Mouse (Mus musculus) cerebellum, postnatal 14 days (tissue): ENCODE results near the gene Mrpl1.

Experiments used
- DNase-seq, 2 experiments: peaks; one replicate each; pipeline ENCODE4 v3.0.0; 2021; ENCODE audit warnings: mixed read lengths in 2 of 2

Gene Mrpl1

GRCm38 (mm10) chr5:96207531-96207930, 1.8 kb upstream of the Mrpl1 start:
- DNase-seq: no peak

- no peak for DNase-seq
Observed at GRCm38 (mm10) chr5:96208543-96208942, 750 bp upstream of the Mrpl1 start.

- DNase-seq: peak; percentile 95 to 96
Observed at GRCm38 (mm10) chr5:96209916-96210583, 757 bp downstream of the Mrpl1 start.

GRCm38 (mm10) chr5:96218648-96219047, 9.4 kb downstream of the Mrpl1 start:
- DNase-seq: no peak

GRCm38 (mm10) chr5:96219512-96219911, 10.2 kb downstream of the Mrpl1 start:
- no peak for DNase-seq

- peak in 1 of 2 experiments; percentile 7 for DNase-seq
Observed at GRCm38 (mm10) chr5:96221298-96221697, 12.0 kb downstream of the Mrpl1 start.

- DNase-seq: peak; percentile 66 to 68
Observed at GRCm38 (mm10) chr5:96221812-96222585, 12.7 kb downstream of the Mrpl1 start.

- no peak for DNase-seq
Observed at GRCm38 (mm10) chr5:96222964-96223363, 13.7 kb downstream of the Mrpl1 start.

- DNase-seq: no peak
Observed at GRCm38 (mm10) chr5:96226490-96226889, 17.2 kb downstream of the Mrpl1 start.

- DNase-seq: no peak
Observed at GRCm38 (mm10) chr5:96228967-96229366, 19.7 kb downstream of the Mrpl1 start.

- no peak for DNase-seq
Observed at GRCm38 (mm10) chr5:96238797-96239196, 29.5 kb downstream of the Mrpl1 start.

GRCm38 (mm10) chr5:96240856-96241255, 31.6 kb downstream of the Mrpl1 start:
- no peak for DNase-seq

GRCm38 (mm10) chr5:96244511-96244910, 35.2 kb downstream of the Mrpl1 start:
- no peak for DNase-seq

- DNase-seq: no peak
Observed at GRCm38 (mm10) chr5:96253995-96254394, 44.7 kb downstream of the Mrpl1 start.

- peak in 1 of 2 experiments; percentile 6 for DNase-seq
Observed at GRCm38 (mm10) chr5:96255166-96255565, 45.9 kb downstream of the Mrpl1 start.

- no peak for DNase-seq
Observed at GRCm38 (mm10) chr5:96258210-96258609, 48.9 kb downstream of the Mrpl1 start.

- peak; percentile 79 to 88 for DNase-seq
Observed at GRCm38 (mm10) chr5:96267017-96267702, 57.9 kb downstream of the Mrpl1 start.

GRCm38 (mm10) chr5:96271070-96271469, 61.8 kb downstream of the Mrpl1 start:
- DNase-seq: no peak

- DNase-seq: peak in 1 of 2 experiments; percentile 13
Observed at GRCm38 (mm10) chr5:96305786-96306185, 96.5 kb downstream of the Mrpl1 start.

- no peak for DNase-seq
Observed at GRCm38 (mm10) chr5:96306271-96306670, 97.0 kb downstream of the Mrpl1 start.

GRCm38 (mm10) chr5:96306826-96307225, 97.5 kb downstream of the Mrpl1 start:
- DNase-seq: peak in 1 of 2 experiments; percentile 12

- DNase-seq: peak; percentile 5 to 9
Observed at GRCm38 (mm10) chr5:96308086-96308485, 98.8 kb downstream of the Mrpl1 start.

GRCm38 (mm10) chr5:96308645-96309044, 99.4 kb downstream of the Mrpl1 start:
- peak in 1 of 2 experiments; percentile 4 for DNase-seq

- no peak for DNase-seq
Observed at GRCm38 (mm10) chr5:96309566-96309965, 100.3 kb downstream of the Mrpl1 start.
